Mouse (Mus musculus) forebrain, embryonic 10.5 days (tissue): Measurements from ENCODE around the gene Ankrd7. TPM values are rescaled to one million over a fixed set of nuclear protein-coding genes. Genes with fewer than 3 reads are reported as not detected.

Source experiments
- DNase-seq: peaks from one replicate; pipeline ENCODE4 v3.0.0-alpha.2; 2017; ENCODE audit warnings: low spot score; ENCODE audit errors: extremely low spot score
- H3K27ac ChIP-seq: fragments of 300-500 bp; sonication (generic); 2 replicates; pipeline ENCODE4 v1.5.1; 2016; ENCODE audit warnings: mild to moderate bottlenecking
- H3K27me3 ChIP-seq: fragments of 300-500 bp; sonication (generic); 2 replicates; pipeline ENCODE4 v1.6.1; 2016; ENCODE audit warnings: mild to moderate bottlenecking; ENCODE audit not compliant: poor library complexity, severe bottlenecking
- H3K36me3 ChIP-seq: fragments of 300-500 bp; sonication (generic); replicated peaks from 2 replicates; pipeline ENCODE4 v1.6.1; 2016; ENCODE audit warnings: mild to moderate bottlenecking, moderate library complexity
- H3K4me1 ChIP-seq: fragments of 300-500 bp; sonication (generic); 2 replicates; pipeline ENCODE4 v1.6.1; 2016
- H3K4me3 ChIP-seq: fragments of 300-500 bp; sonication (generic); 2 replicates; pipeline ENCODE4 v1.5.1; 2016; ENCODE audit warnings: mild to moderate bottlenecking, moderate library complexity
- H3K9me3 ChIP-seq: fragments of 300-500 bp; sonication (generic); 2 replicates; pipeline ENCODE4 v1.6.1; 2016; ENCODE audit warnings: mild to moderate bottlenecking, moderate library complexity
- WGBS: fragments of 180-500 bp; shearing (Covaris S2); methylation state at CpG from one replicate; pipeline ENCODE4 v1.1.7; 2016; 5-methylcytosine and 5-hydroxymethylcytosine counted together
- polyA plus RNA-seq: library from polyadenylated mRNA; unstranded; fragments of >200 nt; fragmentation: Nextera tagmentation; extraction: Ambion mirVana; gene quantifications from 2 replicates; pipeline ENCODE4 v1.2.1, GENCODE M21; 2016

Ankrd7 gene
- polyA plus RNA-seq, 1 experiment from 2014 or later, result 0.52 TPM

DNA sequence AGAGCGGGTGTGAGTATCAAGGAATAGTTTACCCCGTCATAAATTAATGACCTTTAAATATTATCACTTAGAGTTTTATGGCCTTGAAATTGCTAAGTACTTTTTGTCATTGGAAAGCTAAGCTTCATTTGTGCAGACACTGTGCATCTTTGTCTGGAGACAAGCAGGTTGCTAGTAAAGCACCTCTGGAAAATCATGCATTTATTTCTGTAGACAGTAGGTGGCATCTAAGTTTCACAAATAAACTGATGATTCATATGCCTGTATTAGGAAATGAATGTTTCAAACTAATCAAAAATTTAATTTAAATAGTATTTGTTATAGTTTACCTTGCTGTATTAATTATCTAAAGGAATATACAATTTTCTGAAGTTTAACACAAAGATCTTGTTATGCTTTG, 41.1 kb downstream of the Ankrd7 start:
- DNase-seq, result no peak

GRCm38 (mm10) chr6:18913179-18913578, 47.1 kb downstream of the Ankrd7 start:
- no peaks in the 10 kb centered on the region for H3K27me3 ChIP-seq
- no peak for DNase-seq
- no peak overlapping the region for H3K27ac ChIP-seq
- no peak overlapping the region for H3K4me3 ChIP-seq
- WGBS, result 87% methylated on average over 4 of the region's 4 CpGs
- no peaks in the 10 kb centered on the region for H3K4me1 ChIP-seq
- H3K36me3 ChIP-seq, result no peaks in the 10 kb centered on the region
- no peaks in the 10 kb centered on the region for H3K9me3 ChIP-seq

More for the DNA sequence above, 41.1 kb downstream of the Ankrd7 start:
- H3K27me3 ChIP-seq, result no peaks in the 10 kb centered on the region
- H3K9me3 ChIP-seq, result no peaks in the 10 kb centered on the region
- H3K4me3 ChIP-seq, result no peak overlapping the region
- 89% methylated on average over 2 of the region's 2 CpGs for WGBS
- no peaks in the 10 kb centered on the region for H3K36me3 ChIP-seq
- H3K4me1 ChIP-seq, result no peaks in the 10 kb centered on the region
- H3K27ac ChIP-seq, result no peak overlapping the region

DNA sequence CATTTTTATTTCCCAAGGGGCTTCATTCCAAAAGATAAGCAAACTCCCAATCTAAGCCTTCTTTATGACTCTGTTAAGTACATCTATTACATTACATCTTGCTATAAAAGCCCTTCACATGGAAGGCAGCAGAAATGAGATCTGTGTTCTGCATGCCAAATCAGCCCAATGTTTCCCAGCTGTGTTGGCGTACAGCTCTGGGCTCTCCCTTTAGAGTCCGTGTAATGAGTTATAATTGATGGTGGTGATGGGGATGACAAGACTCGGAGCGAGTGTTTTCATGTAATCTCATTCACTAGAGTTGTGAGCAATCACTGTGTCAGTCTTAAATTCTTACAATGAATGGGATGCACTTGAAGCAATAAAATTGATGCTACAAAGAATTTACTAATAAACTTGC, 49.9 kb downstream of the Ankrd7 start:
- Histone ChIP-seq H3K27me3 (no peaks in the 10 kb centered on the region), H3K4me1 (no peaks in the 10 kb centered on the region), H3K9me3 (no peaks in the 10 kb centered on the region), H3K36me3 (no peaks in the 10 kb centered on the region), H3K4me3 (no peak overlapping the region), H3K27ac (no peak overlapping the region)
- WGBS, result 92% methylated on average over 4 of the region's 4 CpGs
- DNase-seq, result no peak

DNA sequence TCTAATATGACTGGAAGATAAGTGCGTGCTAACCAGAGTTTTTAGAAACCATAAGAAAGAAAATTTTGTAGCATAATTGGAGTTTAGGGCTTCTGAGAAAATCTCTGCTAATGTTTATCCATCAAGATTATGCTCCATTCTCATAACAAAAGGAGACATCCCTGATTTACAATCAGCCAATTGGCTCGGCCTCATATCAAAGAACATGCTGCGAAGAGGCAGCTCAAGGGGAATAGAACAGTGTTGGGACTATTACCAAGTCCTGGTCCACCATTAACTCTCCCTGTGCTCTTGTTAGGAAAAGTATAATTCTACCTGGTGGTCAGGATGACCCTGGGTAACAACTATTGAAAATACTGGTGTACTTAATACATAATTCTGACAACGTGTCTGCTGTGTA, 50.4 kb downstream of the Ankrd7 start:
- no peaks in the 10 kb centered on the region for H3K27me3 ChIP-seq
- no peaks in the 10 kb centered on the region for H3K36me3 ChIP-seq
- H3K27ac ChIP-seq, result no peak overlapping the region
- H3K4me3 ChIP-seq, result no peak overlapping the region
- DNase-seq, result no peak
- 90% methylated on average over 4 of the region's 4 CpGs for WGBS
- H3K4me1 ChIP-seq, result no peaks in the 10 kb centered on the region
- H3K9me3 ChIP-seq, result no peaks in the 10 kb centered on the region

Other genes with a start within 250 kb of the Ankrd7 start
- 248 and 251 TPM in 2 replicates for gene Lsm8, start 17.7 kb upstream of the Ankrd7 start, polyA plus RNA-seq